Mouse (Mus musculus) liver, embryonic 15.5 days (tissue): Measurements from ENCODE around the gene Iyd. TPM values are rescaled to one million over a fixed set of nuclear protein-coding genes. Genes with fewer than 3 reads are reported as not detected.

Experiments used
- polyA plus RNA-seq: library from polyadenylated mRNA; unstranded; fragments of >200 nt; fragmentation: Nextera tagmentation; extraction: Ambion mirVana; gene quantifications from 2 replicates; pipeline ENCODE4 v1.2.1, GENCODE M21; 2015

The Iyd gene
- polyA plus RNA-seq, 1 experiment from 2014 or later, result 15.9 TPM

Other genes starting within 250 kb of the Iyd start
- 0.25 and 0.40 TPM in 2 replicates for gene Ppp1r14c, start 174.2 kb upstream of the Iyd start, polyA plus RNA-seq
- 1.0 and 1.7 TPM in 2 replicates for gene Plekhg1, start 200.1 kb downstream of the Iyd start, polyA plus RNA-seq